Mouse (Mus musculus) hindbrain, embryonic 14.5 days (tissue): ENCODE data around the gene Kcnh6. TPM values are rescaled to one million over a fixed set of nuclear protein-coding genes. Genes with fewer than 3 reads are reported as not detected.
A peak's percentile ranks its signal among the peaks of the same experiment; 100 is the strongest.

Experiments
- ATAC-seq: fragments of 200-750 bp; cut with Nextera tagmentation; 2 replicates; pipeline ENCODE4 v1.8.0; 2017; ENCODE audit warnings: moderate number of reproducible peaks, mild to moderate bottlenecking, moderate TSS enrichment, moderate library complexity; ENCODE audit not compliant: low FRiP score
- DNase-seq: peaks from one replicate; pipeline ENCODE4 v3.0.0-alpha.2; 2015; ENCODE audit warnings: low spot score
- H3K27ac ChIP-seq: fragments of 300-500 bp; sonication (generic); 2 replicates; pipeline ENCODE4 v1.5.1; 2014; ENCODE audit warnings: mild to moderate bottlenecking, moderate library complexity
- H3K27me3 ChIP-seq: fragments of 300-500 bp; sonication (generic); 2 replicates; pipeline ENCODE4 v1.6.1; 2014; ENCODE audit warnings: mild to moderate bottlenecking, low read length, mixed read lengths; ENCODE audit not compliant: control insufficient read depth, insufficient read depth
- H3K36me3 ChIP-seq: fragments of 300-500 bp; sonication (generic); replicated peaks from 2 replicates; pipeline ENCODE4 v1.6.1; 2014; ENCODE audit not compliant: control insufficient read depth, insufficient read depth
- H3K4me1 ChIP-seq: fragments of 300-500 bp; sonication (generic); replicated peaks from 2 replicates; pipeline ENCODE4 v1.6.1; 2014; ENCODE audit warnings: antibody characterized with exemption, low read length, mixed read lengths; ENCODE audit not compliant: control insufficient read depth, insufficient read depth
- H3K4me2 ChIP-seq: fragments of 300-500 bp; sonication (generic); replicated peaks from 2 replicates; pipeline ENCODE4 v1.6.1; 2014; ENCODE audit warnings: mild to moderate bottlenecking, moderate library complexity
- H3K4me3 ChIP-seq: fragments of 300-500 bp; sonication (generic); replicated peaks from 2 replicates; pipeline ENCODE4 v1.5.1; 2014; ENCODE audit warnings: mild to moderate bottlenecking, low read length
- H3K9ac ChIP-seq: fragments of 300-500 bp; sonication (generic); 2 replicates; pipeline ENCODE4 v1.6.1; 2014
- H3K9me3 ChIP-seq: fragments of 300-500 bp; sonication (generic); 2 replicates; pipeline ENCODE4 v1.6.1; 2016; ENCODE audit warnings: low read length; ENCODE audit not compliant: control insufficient read depth
- WGBS: fragments of 180-500 bp; shearing (Covaris S2); extraction: QIAGEN DNeasy Blood & Tissue Kit; methylation state at CpG from one replicate; pipeline ENCODE4 v1.1.7; 2014; 5-methylcytosine and 5-hydroxymethylcytosine counted together
- polyA plus RNA-seq: library from polyadenylated mRNA; unstranded; fragments of >200 nt; fragmentation: Nextera tagmentation; extraction: Ambion mirVana; gene quantifications from 2 replicates; pipeline ENCODE4 v1.2.1, GENCODE M21; 2014

The Kcnh6 gene
- polyA plus RNA-seq, 1 experiment from 2014 or later, result 2.3 TPM

GRCm38 (mm10) chr11:106001718-106002117 is 6.2 kb upstream of the Kcnh6 start:
- Histone ChIP-seq H3K27ac (no peak overlapping the region), H3K9ac (no peak overlapping the region), H3K27me3 (no peaks in the 10 kb centered on the region), H3K4me2 (no peak overlapping the region), H3K9me3 (no peaks in the 10 kb centered on the region), H3K4me1 (no peaks in the 10 kb centered on the region), H3K36me3 (no peaks in the 10 kb centered on the region), H3K4me3 (no peak overlapping the region)
- WGBS, result 49% methylated on average over 4 of the region's 4 CpGs
- DNase-seq (peak; percentile 38), ATAC-seq (no peak)

GRCm38 (mm10) chr11:106004576-106004975 is 3.3 kb upstream of the Kcnh6 start:
- Histone ChIP-seq H3K9ac (no peak overlapping the region), H3K27me3 (no peaks in the 10 kb centered on the region; the same call in 1 of the 2 replicates), H3K4me2 (no peak overlapping the region), H3K4me1 (peaks cover 9% of the 10 kb centered on the region; the same call in 1 of the 2 replicates), H3K36me3 (no peaks in the 10 kb centered on the region), H3K27ac (no peak overlapping the region), H3K9me3 (no peaks in the 10 kb centered on the region), H3K4me3 (no peak overlapping the region)
- no peak for ATAC-seq
- 74% methylated on average over 1 of the region's 1 CpGs for WGBS
- no peak for DNase-seq

- Histone ChIP-seq H3K27ac (no peak overlapping the region), H3K4me3 (no peak overlapping the region), H3K36me3 (no peaks in the 10 kb centered on the region), H3K4me1 (peaks cover 9% of the 10 kb centered on the region; the same call in 1 of the 2 replicates), H3K9ac (no peak overlapping the region), H3K4me2 (no peak overlapping the region), H3K9me3 (no peaks in the 10 kb centered on the region), H3K27me3 (no peaks in the 10 kb centered on the region; the same call in 1 of the 2 replicates)
- WGBS, result 29% methylated on average over 5 of the region's 5 CpGs
- ATAC-seq (no peak), DNase-seq (no peak)
Measured at GRCm38 (mm10) chr11:106005970-106006369, 2.0 kb upstream of the Kcnh6 start.

- WGBS, result 48% methylated on average over 7 of the region's 7 CpGs
- no peak overlapping the region for H3K27ac ChIP-seq
- no peaks in the 10 kb centered on the region for H3K36me3 ChIP-seq
- no peak overlapping the region for H3K4me2 ChIP-seq
- H3K9ac ChIP-seq, result no peak overlapping the region
- ATAC-seq, result no peak
- peaks cover 8% of the 10 kb centered on the region for H3K4me1 ChIP-seq
- no peak overlapping the region for H3K4me3 ChIP-seq
- DNase-seq, result no peak
- H3K9me3 ChIP-seq, result no peaks in the 10 kb centered on the region
- H3K27me3 ChIP-seq, result no peaks in the 10 kb centered on the region; the same call in 1 of the 2 replicates
Measured at GRCm38 (mm10) chr11:106012711-106013110, 4.8 kb downstream of the Kcnh6 start.

GRCm38 (mm10) chr11:106013556-106014225 is 5.8 kb downstream of the Kcnh6 start:
- peak; percentile 49 for DNase-seq
- Histone ChIP-seq H3K36me3 (no peaks in the 10 kb centered on the region), H3K4me1 (peaks cover 4% of the 10 kb centered on the region; the same call in 1 of the 2 replicates), H3K9me3 (no peaks in the 10 kb centered on the region), H3K27ac (no peak overlapping the region), H3K9ac (no peak overlapping the region), H3K27me3 (no peaks in the 10 kb centered on the region), H3K4me2 (no peak overlapping the region), H3K4me3 (no peak overlapping the region)
- ATAC-seq, result peak; percentile 48; the same call in 1 of the 2 replicates
- WGBS, result 72% methylated on average over 11 of the region's 11 CpGs

GRCm38 (mm10) chr11:106016440-106016839 is 8.5 kb downstream of the Kcnh6 start:
- ATAC-seq (no peak), DNase-seq (no peak)
- H3K4me1 ChIP-seq, result peaks cover 3% of the 10 kb centered on the region; the same call in 1 of the 2 replicates
- no peak overlapping the region for H3K4me3 ChIP-seq
- 87% methylated on average over 5 of the region's 5 CpGs for WGBS
- no peaks in the 10 kb centered on the region for H3K27me3 ChIP-seq
- no peak overlapping the region for H3K9ac ChIP-seq
- no peak overlapping the region for H3K4me2 ChIP-seq
- H3K27ac ChIP-seq, result no peak overlapping the region
- no peaks in the 10 kb centered on the region for H3K9me3 ChIP-seq
- H3K36me3 ChIP-seq, result no peaks in the 10 kb centered on the region

- under 1% methylated on average over 50 of the region's 50 CpGs for WGBS
- Histone ChIP-seq H3K9ac (peak overlapping the region; percentile 69), H3K4me1 (0 out of 2 replicates have a peak, but pooled peaks cover 3% of the 10 kb centered on the region), H3K4me3 (peak overlapping the region; percentile 47), H3K27me3 (no peaks in the 10 kb centered on the region), H3K4me2 (peak overlapping the region; percentile 71), H3K36me3 (no peaks in the 10 kb centered on the region), H3K9me3 (no peaks in the 10 kb centered on the region), H3K27ac (peak overlapping the region; percentile 60)
- ATAC-seq (peak; percentile 71), DNase-seq (peak; percentile 57)
Measured at GRCm38 (mm10) chr11:106020051-106020763, 12.3 kb downstream of the Kcnh6 start.

GRCm38 (mm10) chr11:106025774-106026173 is 17.9 kb downstream of the Kcnh6 start:
- Histone ChIP-seq H3K4me1 (no peaks in the 10 kb centered on the region), H3K9me3 (no peaks in the 10 kb centered on the region), H3K9ac (no peak overlapping the region), H3K4me3 (no peak overlapping the region), H3K27ac (no peak overlapping the region), H3K4me2 (no peak overlapping the region), H3K27me3 (no peaks in the 10 kb centered on the region), H3K36me3 (no peaks in the 10 kb centered on the region)
- WGBS, result 85% methylated on average over 3 of the region's 3 CpGs
- DNase-seq (no peak), ATAC-seq (no peak)

- 40% methylated on average over 11 of the region's 11 CpGs for WGBS
- Histone ChIP-seq H3K9me3 (no peaks in the 10 kb centered on the region), H3K4me2 (no peak overlapping the region), H3K4me3 (no peak overlapping the region), H3K27me3 (no peaks in the 10 kb centered on the region), H3K36me3 (no peaks in the 10 kb centered on the region), H3K4me1 (no peaks in the 10 kb centered on the region), H3K9ac (no peak overlapping the region), H3K27ac (no peak overlapping the region)
- ATAC-seq (no peak), DNase-seq (peak; percentile 25)
Measured at GRCm38 (mm10) chr11:106026465-106027151, 18.7 kb downstream of the Kcnh6 start.
